Mouse (Mus musculus) thymus, postnatal 25 days (tissue): ENCODE results near the gene Rhox2b.
"Not testable (repeated sequence)": the region's sequence is repeated elsewhere in the genome, so short reads cannot be mapped to it uniquely, and the experiment has no call there.

Experiments used
- DNase-seq: peaks from one replicate; pipeline ENCODE4 v3.0.0; 2022

Gene Rhox2b

GRCm38 (mm10) chrX:37411767-37412166 is at the start of gene Rhox2b:
Gene Rhox2b (plus strand): TSS chrX:37412067.
- DNase-seq: not testable (repeated sequence)

GRCm38 (mm10) chrX:37379728-37380127 is 32.1 kb upstream of the Rhox2b start, which contains the start of gene Rhox3a2:
Gene Rhox3a2 (plus strand): TSS chrX:37380028.
- DNase-seq: not testable (repeated sequence)

DNA sequence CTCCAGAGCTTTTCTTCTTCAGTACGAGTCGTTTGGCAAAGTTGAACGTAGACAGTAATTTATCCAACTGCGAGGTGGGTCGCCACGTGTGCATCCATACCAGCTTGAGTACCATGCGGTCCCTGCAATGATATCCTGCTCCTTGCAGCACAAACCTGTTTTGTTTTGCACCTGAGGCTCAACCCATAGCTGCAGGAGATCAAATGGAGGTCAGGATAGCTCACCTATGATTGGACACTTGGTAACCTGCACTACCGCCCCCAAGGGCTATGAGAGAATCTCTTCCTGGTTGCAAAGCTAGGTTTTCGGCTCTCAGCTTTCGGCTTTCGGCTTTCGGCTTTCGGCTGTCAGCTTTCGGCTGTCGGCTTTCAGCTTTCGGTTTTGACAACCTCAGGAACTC is 21.3 kb upstream of the Rhox2b start, which contains the start of gene Rhox4a2:
Rhox4a2 (plus strand) TSS at position 301 of the 400 bp plus-strand sequence.
- DNase-seq: not testable (repeated sequence)

GRCm38 (mm10) chrX:37432194-37432593 is 20.3 kb downstream of the Rhox2b start, which contains the start of gene Rhox4b:
Gene Rhox4b (plus strand): TSS chrX:37432494.
- not testable (repeated sequence) for DNase-seq

DNA sequence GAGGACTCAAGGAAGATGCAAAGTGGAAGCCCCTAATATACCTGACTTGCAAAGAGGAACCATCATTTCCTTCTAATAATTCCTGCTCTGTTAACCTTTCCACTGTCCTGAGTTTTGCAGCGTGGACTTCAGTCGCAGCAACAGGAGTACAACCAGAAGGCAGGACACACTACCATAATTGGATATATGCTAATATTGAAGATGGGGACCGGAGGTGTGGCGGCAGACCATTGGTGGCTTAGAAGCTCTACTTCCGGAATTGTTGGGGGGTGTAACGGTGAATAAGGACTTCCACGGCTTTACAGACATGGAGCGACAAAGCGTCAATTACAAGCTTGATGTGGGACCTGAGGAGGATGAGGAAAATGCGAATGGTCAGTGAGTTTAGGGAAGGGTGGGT is 41.5 kb downstream of the Rhox2b start, which contains the start of gene Rhox2c:
Rhox2c (plus strand) TSS at position 301 of the 400 bp plus-strand sequence.
- DNase-seq: not testable (repeated sequence)

DNA sequence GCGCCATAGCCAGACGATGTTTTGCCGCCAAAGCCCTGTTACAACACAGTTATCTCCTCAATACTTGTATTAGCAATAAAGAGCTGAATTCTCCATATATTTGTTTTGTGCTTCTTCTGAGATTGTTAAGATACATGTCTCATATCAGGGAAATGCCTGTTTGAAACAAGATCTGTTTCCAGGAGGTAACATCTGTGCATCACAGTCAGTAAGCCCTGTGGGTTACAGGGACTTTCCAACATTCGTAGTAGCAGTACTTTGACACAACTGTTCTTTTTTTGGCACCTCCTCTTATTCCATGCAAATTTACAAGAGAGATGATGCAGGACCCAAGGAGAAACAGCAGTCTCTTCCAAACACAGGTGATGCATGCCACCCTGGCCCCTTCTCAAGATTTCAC is 46.4 kb downstream of the Rhox2b start, which contains the start of gene Rhox3c:
Rhox3c (plus strand) TSS at position 301 of the 400 bp plus-strand sequence.
- DNase-seq: not testable (repeated sequence)
